Mouse (Mus musculus): ENCODE data around the gene Magohb.

DNA sequence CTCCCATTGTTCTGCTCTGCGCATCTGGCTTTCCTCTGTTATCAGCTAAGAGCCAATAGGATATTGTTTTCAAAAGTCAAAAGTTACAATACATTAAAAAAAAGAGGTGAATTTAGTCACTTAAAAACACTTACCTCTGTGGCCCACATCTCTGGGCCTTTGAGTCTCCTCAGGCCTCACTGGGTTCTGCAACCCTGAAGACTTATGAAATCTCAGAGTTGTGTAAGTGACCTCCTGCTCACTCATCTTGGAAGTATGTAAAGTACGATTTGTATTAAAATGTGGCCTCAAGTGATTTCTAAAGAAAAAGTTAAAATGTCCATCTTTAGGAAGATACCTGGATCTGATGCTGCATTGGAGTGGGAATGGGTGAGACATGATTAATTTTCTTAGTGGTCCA lies 48.0 kb downstream of the Magohb start:
- TF ChIP-seq CTCF (IDR thresholded peaks at IDR 0.05) (no peak), EP300 (IDR thresholded peaks at IDR 0.05) (no peak)

Data from lung, postnatal 0 days (tissue).